Mouse (Mus musculus): ENCODE measurements at regions not wholly inside any gene's neighbourhood (a gene's known extent, or its start where the extent isn't known, plus 50 kb on each side); places are given as distances from the start of the nearest gene placed in this dataset.

GRCm38 (mm10) chr12:107361606-107362005 is 126.8 kb upstream of the 3110018I06Rik start:
- Histone ChIP-seq H3K4me2 (replicated peaks) (no peak overlapping the region), H3K27me3 (0 out of 2 replicates have a peak, but pooled peaks cover 5% of the 10 kb centered on the region), H3K4me1 (no peaks in the 10 kb centered on the region), H3K4me3 (no peak overlapping the region), H3K9ac (replicated peaks) (no peak overlapping the region), H3K27ac (replicated peaks) (no peak overlapping the region), H3K36me3 (no peaks in the 10 kb centered on the region), H3K9me3 (no peaks in the 10 kb centered on the region)
- 95% methylated on average over 7 of the region's 7 CpGs for WGBS
- no peak for ATAC-seq (ENCODE audit: low FRiP score, low read depth)

- 0 out of 2 replicates have a peak, but pooled peaks cover 3% of the 10 kb centered on the region for H3K27me3 ChIP-seq
- no peak overlapping the region for H3K4me2 ChIP-seq (replicated peaks)
- H3K9me3 ChIP-seq = no peaks in the 10 kb centered on the region
- no peak overlapping the region for H3K27ac ChIP-seq (replicated peaks)
- ATAC-seq (ENCODE audit: low FRiP score, low read depth) = no peak
- no peak overlapping the region for H3K4me3 ChIP-seq
- H3K4me1 ChIP-seq = no peaks in the 10 kb centered on the region
- no peaks in the 10 kb centered on the region for H3K36me3 ChIP-seq
- 88% methylated on average over 10 of the region's 10 CpGs for WGBS
- no peak overlapping the region for H3K9ac ChIP-seq (replicated peaks)
Measured at GRCm38 (mm10) chr12:107362120-107362519, 126.3 kb upstream of the 3110018I06Rik start.

- 80% methylated on average over 7 of the region's 7 CpGs for WGBS
- Histone ChIP-seq H3K9me3 (no peaks in the 10 kb centered on the region), H3K4me3 (no peak overlapping the region), H3K36me3 (no peaks in the 10 kb centered on the region), H3K4me1 (no peaks in the 10 kb centered on the region), H3K27me3 (no peaks in the 10 kb centered on the region), H3K4me2 (replicated peaks) (no peak overlapping the region), H3K27ac (replicated peaks) (no peak overlapping the region), H3K9ac (replicated peaks) (no peak overlapping the region)
- no peak for ATAC-seq (ENCODE audit: low FRiP score, low read depth)
Measured at GRCm38 (mm10) chr12:107372254-107372653, 116.2 kb upstream of the 3110018I06Rik start.

- Histone ChIP-seq H3K27ac (replicated peaks) (no peak overlapping the region), H3K9me3 (no peaks in the 10 kb centered on the region), H3K4me1 (no peaks in the 10 kb centered on the region), H3K36me3 (no peaks in the 10 kb centered on the region), H3K27me3 (no peaks in the 10 kb centered on the region), H3K4me3 (no peak overlapping the region), H3K9ac (replicated peaks) (no peak overlapping the region), H3K4me2 (replicated peaks) (no peak overlapping the region)
- WGBS = 80% methylated on average over 14 of the region's 14 CpGs
- no peak for ATAC-seq (ENCODE audit: low FRiP score, low read depth)
Measured at GRCm38 (mm10) chr12:107392050-107392795, 96.2 kb upstream of the 3110018I06Rik start.

- Histone ChIP-seq H3K4me3 (no peak overlapping the region), H3K27me3 (no peaks in the 10 kb centered on the region), H3K4me2 (replicated peaks) (no peak overlapping the region), H3K36me3 (no peaks in the 10 kb centered on the region), H3K9me3 (no peaks in the 10 kb centered on the region), H3K27ac (replicated peaks) (no peak overlapping the region), H3K9ac (replicated peaks) (no peak overlapping the region), H3K4me1 (no peaks in the 10 kb centered on the region)
- 79% methylated on average over 1 of the region's 1 CpGs for WGBS
- no peak for ATAC-seq (ENCODE audit: low FRiP score, low read depth)
Measured at GRCm38 (mm10) chr12:107394467-107394866, 94.0 kb upstream of the 3110018I06Rik start.

GRCm38 (mm10) chr12:107404821-107405220 is 83.6 kb upstream of the 3110018I06Rik start:
- ATAC-seq (ENCODE audit: low FRiP score, low read depth) = no peak
- WGBS = 92% methylated on average over 10 of the region's 10 CpGs
- no peak overlapping the region for H3K4me2 ChIP-seq (replicated peaks)
- no peak overlapping the region for H3K4me3 ChIP-seq
- H3K27me3 ChIP-seq = no peaks in the 10 kb centered on the region
- no peak overlapping the region for H3K9ac ChIP-seq (replicated peaks)
- H3K9me3 ChIP-seq = no peaks in the 10 kb centered on the region
- H3K4me1 ChIP-seq = no peaks in the 10 kb centered on the region
- H3K36me3 ChIP-seq = no peaks in the 10 kb centered on the region
- H3K27ac ChIP-seq (replicated peaks) = no peak overlapping the region

GRCm38 (mm10) chr12:107423923-107424322 is 64.5 kb upstream of the 3110018I06Rik start:
- H3K27ac ChIP-seq (replicated peaks) = no peak overlapping the region
- WGBS = 88% methylated on average over 7 of the region's 7 CpGs
- no peak for ATAC-seq (ENCODE audit: low FRiP score, low read depth)

GRCm38 (mm10) chr12:107438506-107438905 is 49.9 kb upstream of the 3110018I06Rik start:
- 81% methylated on average over 4 of the region's 4 CpGs for WGBS

More at GRCm38 (mm10) chr12:107423923-107424322, 64.5 kb upstream of the 3110018I06Rik start:
- Histone ChIP-seq H3K27me3 (no peaks in the 10 kb centered on the region), H3K4me1 (no peaks in the 10 kb centered on the region), H3K9me3 (no peaks in the 10 kb centered on the region), H3K9ac (replicated peaks) (no peak overlapping the region), H3K4me3 (no peak overlapping the region), H3K36me3 (no peaks in the 10 kb centered on the region), H3K4me2 (replicated peaks) (no peak overlapping the region)

More at GRCm38 (mm10) chr12:107438506-107438905, 49.9 kb upstream of the 3110018I06Rik start:
- Histone ChIP-seq H3K9me3 (no peaks in the 10 kb centered on the region), H3K9ac (replicated peaks) (no peak overlapping the region), H3K4me3 (no peak overlapping the region), H3K36me3 (no peaks in the 10 kb centered on the region), H3K27ac (replicated peaks) (no peak overlapping the region), H3K4me1 (no peaks in the 10 kb centered on the region), H3K27me3 (no peaks in the 10 kb centered on the region), H3K4me2 (replicated peaks) (no peak overlapping the region)
- no peak for ATAC-seq (ENCODE audit: low FRiP score, low read depth)

Data from midbrain, embryonic 12.5 days (tissue).